ENCODE assay signal across 29 mouse cellular contexts in genomic region chr9:101398858-101399257, GRCm38 (mm10).
DNase-seq lines count a peak whose midpoint lies in the region; TF ChIP-seq lines count a peak whose summit lies in the region.
"Had no signal": no experiment of that assay in that cellular context is flagged by ENCODE, and none has a peak within 500 bp of the region (broad histone marks: within the 10 kb centered on the region; RNA-seq: fewer than 3 reads in every experiment).

No protein-coding gene starts in this region.

- TF ChIP-seq POLR2A in kidney, adult 2 months (IDR thresholded peaks at IDR 0.05; ENCODE audit: low read depth, low read length): no peak
- no peak for TF ChIP-seq POLR2A in liver, adult 2 months (IDR thresholded peaks at IDR 0.05; ENCODE audit: extremely low read depth, insufficient read depth, low read length)
- no peak for TF ChIP-seq POLR2A in cortical plate, adult 2 months (IDR thresholded peaks at IDR 0.05; ENCODE audit: extremely low read depth, insufficient read depth, low read length)

- no peaks in the 10 kb centered on the region for H3K36me3 ChIP-seq in kidney, adult 2 months (ENCODE audit: control insufficient read depth, insufficient read depth, low read length)
- H3K36me3 ChIP-seq in liver, adult 2 months (ENCODE audit: control insufficient read depth, insufficient read depth, low read length): no peaks in the 10 kb centered on the region
- H3K36me3 ChIP-seq: embryonic facial prominence, embryonic 10.5 days; embryonic facial prominence, embryonic 15.5 days; forebrain, embryonic 12.5 days; hindbrain, embryonic 15.5 days; kidney, embryonic 15.5 days; limb, embryonic 13.5 days; lung, embryonic 15.5 days; neural tube, embryonic 15.5 days; stomach, embryonic 15.5 days had no signal

- H3K27ac ChIP-seq in gastrocnemius, adult 2 months: no peak overlapping the region
- H3K27ac ChIP-seq in kidney, adult 2 months (ENCODE audit: insufficient read depth, low read depth, low read length): no peak overlapping the region
- H3K27ac ChIP-seq in liver, adult 2 months (replicated peaks; ENCODE audit: insufficient read depth, low read depth, low read length): no peak overlapping the region
- H3K27ac ChIP-seq in cortical plate, adult 2 months (ENCODE audit: insufficient read depth, low read length): no peak overlapping the region
- H3K27ac ChIP-seq: embryonic facial prominence, embryonic 10.5 days; embryonic facial prominence, embryonic 15.5 days; forebrain, embryonic 12.5 days; hindbrain, embryonic 15.5 days; kidney, embryonic 15.5 days; limb, embryonic 13.5 days; liver, embryonic 14.5 days; lung, embryonic 15.5 days; macrophage; neural tube, embryonic 15.5 days; stomach, embryonic 15.5 days had no signal

- no peaks in the 10 kb centered on the region for H3K27me3 ChIP-seq in kidney, adult 2 months (replicated peaks; ENCODE audit: control insufficient read depth, insufficient read depth, low read length)
- H3K27me3 ChIP-seq in liver, adult 2 months (ENCODE audit: control insufficient read depth, insufficient read depth, low read length): no peaks in the 10 kb centered on the region
- H3K27me3 ChIP-seq: CH12.LX; embryonic facial prominence, embryonic 15.5 days; forebrain, embryonic 12.5 days; hindbrain, embryonic 15.5 days; kidney, embryonic 15.5 days; limb, embryonic 13.5 days; lung, embryonic 15.5 days; neural tube, embryonic 15.5 days; stomach, embryonic 15.5 days had no signal

- peak; percentile 56 for TF ChIP-seq CTCF in gastrocnemius, adult 2 months (IDR thresholded peaks at IDR 0.05)
- peak; percentile 59 for TF ChIP-seq CTCF in kidney, adult 2 months (conservative IDR thresholded peaks at IDR 0.05; ENCODE audit: insufficient read depth, insufficient read length, low read depth, low read length)
- peak; percentile 23; the same call in 1 of the 2 replicates for TF ChIP-seq CTCF in liver, adult 2 months (IDR thresholded peaks at IDR 0.05; ENCODE audit: low read depth, low read length)
- peak; percentile 11; the same call in 1 of the 2 replicates for TF ChIP-seq CTCF in cortical plate, adult 2 months (IDR thresholded peaks at IDR 0.05; ENCODE audit: extremely low read depth, insufficient read depth, low read length)

- H3K4me1 ChIP-seq in kidney, adult 2 months (ENCODE audit: control insufficient read depth, insufficient read depth, low read length): no peaks in the 10 kb centered on the region
- no peaks in the 10 kb centered on the region for H3K4me1 ChIP-seq in liver, adult 2 months (ENCODE audit: control insufficient read depth, insufficient read depth, low read length)
- no peaks in the 10 kb centered on the region for H3K4me1 ChIP-seq in cortical plate, adult 2 months (ENCODE audit: control insufficient read depth, insufficient read depth, low read length)
- H3K4me1 ChIP-seq: embryonic facial prominence, embryonic 10.5 days; embryonic facial prominence, embryonic 15.5 days; forebrain, embryonic 12.5 days; lung, embryonic 15.5 days; stomach, embryonic 15.5 days had no signal

- WGBS in kidney, adult 2 months: 71% methylated on average over 3 of the region's 3 CpGs
- 70% methylated on average over 3 of the region's 3 CpGs for WGBS in liver, adult 2 months

- H3K79me2 ChIP-seq in liver, adult 2 months (ENCODE audit: control insufficient read depth, insufficient read depth, low read length): no peaks in the 10 kb centered on the region

- no peak for DNase-seq in gastrocnemius, adult 2 months
- no peak for DNase-seq in gastrocnemius, adult 8-10 months (ENCODE audit: low spot score in 2 of 2)
- peak; percentile 14 for DNase-seq in kidney, adult 2 months
- no peak for DNase-seq in kidney, adult 11 months
- no peak for DNase-seq in liver, adult 2 months (ENCODE audit: extremely low read depth, low read depth, low spot score)
- DNase-seq in liver: no peak
- DNase-seq: adrenal gland, adult 2 months; cerebellum, adult 2 months; cerebellum, postnatal 14 days; forebrain, postnatal 0 days; gastrocnemius, postnatal 14 days; layer of hippocampus, adult 9-11 months; midbrain, embryonic 14.5 days; retina, postnatal 1 day; right cerebral cortex, postnatal 25 days; thymus, postnatal 14 days had no signal

- intact Hi-C loops in gastrocnemius, adult 2 months (cut with DNase I): loop anchor here (5.0 kb wide), 1 partner anchor 217 kb away; no protein-coding TSS in a partner anchor

- H3K9ac ChIP-seq in liver, adult 2 months (ENCODE audit: low read depth, low read length): no peak overlapping the region
- H3K9ac ChIP-seq: embryonic facial prominence, embryonic 15.5 days; forebrain, embryonic 12.5 days; forebrain, postnatal 0 days; hindbrain, embryonic 15.5 days; kidney, embryonic 15.5 days; limb, embryonic 13.5 days; liver, embryonic 14.5 days; lung, embryonic 15.5 days; neural tube, embryonic 15.5 days; stomach, embryonic 15.5 days had no signal

- no peak overlapping the region for H3K4me3 ChIP-seq in gastrocnemius, adult 2 months
- no peak overlapping the region for H3K4me3 ChIP-seq in kidney, adult 2 months (ENCODE audit: insufficient read depth, low read depth, low read length)
- H3K4me3 ChIP-seq in liver, adult 2 months (ENCODE audit: insufficient read depth, low read depth, low read length): no peak overlapping the region
- no peak overlapping the region for H3K4me3 ChIP-seq in cortical plate, adult 2 months (ENCODE audit: insufficient read depth, low read length)
- H3K4me3 ChIP-seq: embryonic facial prominence, embryonic 10.5 days; embryonic facial prominence, embryonic 15.5 days; forebrain, embryonic 12.5 days; hindbrain, embryonic 15.5 days; kidney, embryonic 15.5 days; limb, embryonic 13.5 days; lung, embryonic 15.5 days; neural tube, embryonic 15.5 days; stomach, embryonic 15.5 days had no signal
